Mouse (Mus musculus) adrenal gland, postnatal 25 days (tissue): ENCODE results near the gene Rfx4. TPM values are rescaled to one million over a fixed set of nuclear protein-coding genes. Genes with fewer than 3 reads are reported as not detected.

Experiments
- total RNA-seq: library from RNA; stranded (reverse); gene quantifications from 2 replicates; pipeline ENCODE4 v1.2.3, GENCODE M21; 2021

Rfx4 gene
- total RNA-seq, 1 experiment from 2014 or later: not detected

Other genes with a start within 250 kb of the Rfx4 start
- 47.2 and 49.3 TPM in 2 replicates for gene Ckap4, start 222.0 kb upstream of the Rfx4 start, total RNA-seq
- gene Tcp11l2, start 179.4 kb upstream of the Rfx4 start, total RNA-seq: 43.8 and 67.2 TPM in 2 replicates
- gene Polr3b, start 133.8 kb upstream of the Rfx4 start, total RNA-seq: 31.3 and 38.2 TPM in 2 replicates
- 32.3 and 35.6 TPM in 2 replicates for gene Ric8b, start 161.6 kb downstream of the Rfx4 start, total RNA-seq